10 mouse cellular contexts compared by ENCODE assay signal in the genomic region with DNA sequence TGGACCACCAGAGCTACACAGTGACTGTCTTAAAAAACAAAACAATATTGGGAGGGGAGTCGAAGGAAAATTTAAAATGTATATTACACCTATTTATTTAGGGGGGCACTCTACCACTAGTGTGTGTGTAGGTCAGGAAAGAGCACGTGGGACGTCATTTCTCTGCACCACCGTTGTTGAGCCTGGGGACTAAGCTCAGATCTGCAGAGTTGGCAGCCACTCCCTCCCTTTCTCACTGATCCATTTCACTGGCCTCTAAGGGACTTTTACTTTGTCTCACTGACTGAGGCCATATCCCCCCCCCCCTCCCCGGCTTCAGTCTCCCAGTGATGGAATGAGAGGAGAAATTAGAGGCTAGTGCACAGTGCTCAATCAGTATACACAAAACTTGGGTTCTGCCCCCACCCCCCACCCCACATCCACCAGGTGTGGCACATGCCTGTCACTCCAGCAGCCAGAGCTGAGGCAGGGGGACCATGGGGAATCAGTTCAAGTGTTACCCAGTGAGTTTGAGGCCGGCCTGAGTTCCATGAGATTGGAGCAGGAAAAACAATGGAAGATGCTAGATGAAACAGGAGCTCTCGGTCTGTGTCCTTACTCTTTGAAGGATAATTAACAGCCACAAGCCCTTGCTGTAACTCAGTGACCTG. TPM values are rescaled to one million over a fixed set of nuclear protein-coding genes. Genes with fewer than 3 reads are reported as not detected.
DNase-seq lines count a peak whose midpoint lies in the region; ATAC-seq and TF ChIP-seq lines count a peak whose summit lies in the region.
"Had no signal": no experiment of that assay in that cellular context is flagged by ENCODE, and none has a peak within 500 bp of the region (broad histone marks: within the 10 kb centered on the region; RNA-seq: fewer than 3 reads in every experiment).

No protein-coding gene starts in this region.

- no peak overlapping the region for H3K4me3 ChIP-seq in kidney, embryonic 15.5 days (replicated peaks)
- H3K4me3 ChIP-seq in MEL (ENCODE audit: control insufficient read depth in 1 of 2, insufficient read depth in 1 of 2, low read depth in 2 of 2, low read length in 2 of 2) = peak overlapping the region in 1 of 2 experiments; percentile 20; a peak in 1 of 4 replicates
- H3K4me3 ChIP-seq in forebrain, embryonic 14.5 days (ENCODE audit: low read depth, low read length) = no peak overlapping the region
- peak overlapping the region; percentile 60 for H3K4me3 ChIP-seq in liver, embryonic 15.5 days (replicated peaks)

- H3K4me1 ChIP-seq in kidney, embryonic 15.5 days = peaks cover 59% of the 10 kb centered on the region
- peaks cover 6 to 29% of the 10 kb centered on the region in 2 experiments; a peak in 3 of 4 replicates for H3K4me1 ChIP-seq in MEL (ENCODE audit: control insufficient read depth in 1 of 2, insufficient read depth in 2 of 2, low read length in 2 of 2)
- H3K4me1 ChIP-seq in forebrain, embryonic 14.5 days (ENCODE audit: control insufficient read depth, insufficient read depth, low read length) = peaks cover 15% of the 10 kb centered on the region
- H3K4me1 ChIP-seq in liver, embryonic 15.5 days (replicated peaks) = peaks cover 57% of the 10 kb centered on the region

- peak overlapping the region; percentile 70; the same call in 1 of the 2 replicates for H3K4me2 ChIP-seq in kidney, embryonic 15.5 days
- H3K4me2 ChIP-seq in forebrain, embryonic 14.5 days (ENCODE audit: low read length) = no peak overlapping the region
- peak overlapping the region; percentile 88 for H3K4me2 ChIP-seq in liver, embryonic 15.5 days

- H3K9me3 ChIP-seq in kidney, embryonic 15.5 days (replicated peaks) = no peaks in the 10 kb centered on the region
- no peaks in the 10 kb centered on the region for H3K9me3 ChIP-seq in MEL (replicated peaks; ENCODE audit: insufficient read depth, low read length)
- H3K9me3 ChIP-seq in forebrain, embryonic 14.5 days (replicated peaks; ENCODE audit: control insufficient read depth, low read length) = no peaks in the 10 kb centered on the region
- no peaks in the 10 kb centered on the region for H3K9me3 ChIP-seq in liver, embryonic 15.5 days (replicated peaks)

- no peak for TF ChIP-seq CTCF in MEL (IDR thresholded peaks at IDR 0.05 in 2 of 3, conservative IDR thresholded peaks at IDR 0.05 in 1 of 3; ENCODE audit: control insufficient read depth in 1 of 3, insufficient read depth in 1 of 3, low read depth in 2 of 3, low read length in 3 of 3, poor library complexity in 1 of 3, severe bottlenecking in 1 of 3)

- H3K79me2 ChIP-seq in MEL (ENCODE audit: control insufficient read depth, insufficient read depth, low read length, poor library complexity) = no peaks in the 10 kb centered on the region; the same call in 1 of the 2 replicates

- H3K9ac ChIP-seq in kidney, embryonic 15.5 days = no peak overlapping the region
- H3K9ac ChIP-seq in MEL (ENCODE audit: control insufficient read depth, low read depth, low read length, poor library complexity, severe bottlenecking) = peak overlapping the region; percentile 80
- H3K9ac ChIP-seq in forebrain, embryonic 14.5 days (ENCODE audit: low read length) = no peak overlapping the region; the same call in 1 of the 2 replicates
- peak overlapping the region; percentile 65; the same call in 1 of the 2 replicates for H3K9ac ChIP-seq in liver, embryonic 15.5 days

- no peaks in the 10 kb centered on the region for H3K27me3 ChIP-seq in kidney, embryonic 15.5 days
- H3K27me3 ChIP-seq in MEL (ENCODE audit: control insufficient read depth in 1 of 2, insufficient read depth in 2 of 2, low read length in 2 of 2) = no peaks in the 10 kb centered on the region
- no peaks in the 10 kb centered on the region for H3K27me3 ChIP-seq in forebrain, embryonic 14.5 days (replicated peaks; ENCODE audit: control insufficient read depth, insufficient read depth, low read length)
- no peaks in the 10 kb centered on the region for H3K27me3 ChIP-seq in liver, embryonic 15.5 days
- H3K27me3 ChIP-seq: Patski had no signal

- DNase-seq in kidney, adult 9 months = no peak
- no peak for DNase-seq in MEL (ENCODE audit: low read depth, low spot score)
- no peak for DNase-seq in forebrain, embryonic 14.5 days (ENCODE audit: low spot score)
- DNase-seq in frontal cortex, postnatal 14 days (ENCODE audit: low spot score in 2 of 2) = no peak
- no peak for DNase-seq in gastrocnemius, adult 8-10 months (ENCODE audit: low spot score in 2 of 2)
- no peak for DNase-seq in embryo, embryonic 11 days

- peak; percentile 8; the same call in 1 of the 2 replicates for ATAC-seq in kidney, embryonic 15.5 days (replicated peaks; ENCODE audit: low FRiP score)
- no peak for ATAC-seq in forebrain, embryonic 14.5 days
- no peak for ATAC-seq in liver, embryonic 15.5 days (ENCODE audit: insufficient read depth)

- TF ChIP-seq RAD21 in MEL (IDR thresholded peaks at IDR 0.05; ENCODE audit: low read depth, low read length) = no peak

- peaks cover 3% of the 10 kb centered on the region; the same call in 1 of the 2 replicates for H3K36me3 ChIP-seq in kidney, embryonic 15.5 days
- H3K36me3 ChIP-seq in MEL (ENCODE audit: control insufficient read depth in 1 of 2, insufficient read depth in 2 of 2, low read length in 2 of 2) = peaks cover 0 to 21% of the 10 kb centered on the region in 2 experiments; a peak in 2 of 4 replicates
- H3K36me3 ChIP-seq in forebrain, embryonic 14.5 days (ENCODE audit: control insufficient read depth, insufficient read depth, low read length) = no peaks in the 10 kb centered on the region
- no peaks in the 10 kb centered on the region for H3K36me3 ChIP-seq in liver, embryonic 15.5 days (replicated peaks)

- WGBS in kidney, embryonic 15.5 days = 49% methylated on average over 7 of the region's 7 CpGs
- 51% methylated on average over 7 of the region's 7 CpGs for WGBS in forebrain, embryonic 14.5 days
- WGBS in liver, embryonic 15.5 days (ENCODE audit: insufficient replicate concordance) = 72% methylated on average over 7 of the region's 7 CpGs

- no peak for TF ChIP-seq POLR2A in MEL (IDR thresholded peaks at IDR 0.05; ENCODE audit: control insufficient read depth in 1 of 2, insufficient read depth in 1 of 2, low read depth in 1 of 2, low read length in 2 of 2, poor library complexity in 1 of 2)

- no peak for TF ChIP-seq EP300 in MEL (IDR thresholded peaks at IDR 0.05; ENCODE audit: low read depth in 1 of 2, low read length in 2 of 2)

- peak overlapping the region; percentile 97 for H3K27ac ChIP-seq in kidney, embryonic 15.5 days
- peak overlapping the region; percentile 88 for H3K27ac ChIP-seq in MEL (ENCODE audit: control insufficient read depth, low read depth, low read length)
- H3K27ac ChIP-seq in forebrain, embryonic 14.5 days (ENCODE audit: low read depth, low read length) = 0 out of 2 replicates have a peak overlapping the region, but pooled peaks have one; percentile 56
- H3K27ac ChIP-seq in liver, embryonic 15.5 days (replicated peaks) = peak overlapping the region; percentile 88

TF ChIP-seq in MEL, 35 proteins besides CTCF, POLR2A, EP300 and RAD21 (continues in another document):
- TF ChIP-seq POLR2AphosphoS2 (IDR thresholded peaks at IDR 0.05; ENCODE audit: low read length) = no peak

RNA-seq across cellular contexts. Expression of gene Plin3, which starts 0.7 kb away (rescaled TPM):
- 68.9 and 77.4 TPM in 2 replicates for polyA plus RNA-seq in kidney, embryonic 15.5 days (2015; fragmentation: Nextera tagmentation; extraction: Ambion mirVana)
- 6.6 and 7.6 TPM in 2 replicates for total RNA-seq in MEL (2012; rRNA removed)
- polyA plus RNA-seq in MEL (2012; ENCODE audit: insufficient read depth in 1 of 2, insufficient read length in 2 of 2, low read depth in 1 of 2, low replicate concordance in 2 of 2, missing spikeins in 1 of 2) = 10 to 100 TPM in 1 of 2 experiments, not detected in 1; 13.1 TPM
- polyA plus RNA-seq in forebrain, embryonic 14.5 days (2014; fragmentation: Nextera tagmentation; extraction: Ambion mirVana) = 15.3 and 17.8 TPM in 2 replicates
- 33.3 and 36.0 TPM in 2 replicates for polyA plus RNA-seq in liver, embryonic 15.5 days (2015; fragmentation: Nextera tagmentation; extraction: Ambion mirVana)
- total RNA-seq in gastrocnemius, adult 8-10 months (2022) = 10 to 100 TPM; 22.9 to 44.8 (median 28.7) TPM

RNA-seq across cellular contexts. Expression of gene Arrdc5, which starts 8.1 kb away (rescaled TPM):
- polyA plus RNA-seq in kidney, embryonic 15.5 days (2015; fragmentation: Nextera tagmentation; extraction: Ambion mirVana) = 0.31 TPM in 1 of 2 replicates, not detected in the other
- not detected in 2 replicates for total RNA-seq in MEL (2012; rRNA removed)
- not detected for polyA plus RNA-seq in MEL (2012; ENCODE audit: insufficient read depth in 1 of 2, insufficient read length in 2 of 2, low read depth in 1 of 2, low replicate concordance in 2 of 2, missing spikeins in 1 of 2)
- not detected in 2 replicates for polyA plus RNA-seq in forebrain, embryonic 14.5 days (2014; fragmentation: Nextera tagmentation; extraction: Ambion mirVana)
- not detected in 2 replicates for polyA plus RNA-seq in liver, embryonic 15.5 days (2015; fragmentation: Nextera tagmentation; extraction: Ambion mirVana)
- total RNA-seq in gastrocnemius, adult 8-10 months (2022) = not detected
- total RNA-seq: granulocyte monocyte progenitor cell, adult 5-6 weeks had no signal
- polyA plus RNA-seq: Patski had no signal

RNA-seq across cellular contexts. Expression of gene Uhrf1, which starts 11.2 kb away (rescaled TPM):
- 162 and 175 TPM in 2 replicates for polyA plus RNA-seq in kidney, embryonic 15.5 days (2015; fragmentation: Nextera tagmentation; extraction: Ambion mirVana)
- 185 and 201 TPM in 2 replicates for total RNA-seq in MEL (2012; rRNA removed)
- 100 to 1,000 TPM; 115 to 133 TPM for polyA plus RNA-seq in MEL (2012; ENCODE audit: insufficient read depth in 1 of 2, insufficient read length in 2 of 2, low read depth in 1 of 2, low replicate concordance in 2 of 2, missing spikeins in 1 of 2)
- polyA plus RNA-seq in forebrain, embryonic 14.5 days (2014; fragmentation: Nextera tagmentation; extraction: Ambion mirVana) = 38.9 and 47.4 TPM in 2 replicates
- 96.8 and 109 TPM in 2 replicates for polyA plus RNA-seq in liver, embryonic 15.5 days (2015; fragmentation: Nextera tagmentation; extraction: Ambion mirVana)
- total RNA-seq in gastrocnemius, adult 8-10 months (2022) = under 1 TPM; 0.18 to 0.67 (median 0.44) TPM

RNA-seq across cellular contexts. Expression of gene Ticam1, which starts 15.4 kb away (rescaled TPM):
- polyA plus RNA-seq in kidney, embryonic 15.5 days (2015; fragmentation: Nextera tagmentation; extraction: Ambion mirVana) = 6.0 and 6.2 TPM in 2 replicates
- total RNA-seq in MEL (2012; rRNA removed) = 3.5 and 4.6 TPM in 2 replicates
- 1 to 10 TPM in 1 of 2 experiments, not detected in 1; 8.7 TPM for polyA plus RNA-seq in MEL (2012; ENCODE audit: insufficient read depth in 1 of 2, insufficient read length in 2 of 2, low read depth in 1 of 2, low replicate concordance in 2 of 2, missing spikeins in 1 of 2)
- polyA plus RNA-seq in forebrain, embryonic 14.5 days (2014; fragmentation: Nextera tagmentation; extraction: Ambion mirVana) = 1.5 and 2.2 TPM in 2 replicates
- polyA plus RNA-seq in liver, embryonic 15.5 days (2015; fragmentation: Nextera tagmentation; extraction: Ambion mirVana) = 3.2 and 3.7 TPM in 2 replicates
- total RNA-seq in gastrocnemius, adult 8-10 months (2022) = 1 to 10 TPM; 1.7 to 2.2 (median 2.0) TPM

RNA-seq across cellular contexts. Expression of gene Kdm4b, which starts 33.9 kb away (rescaled TPM):
- 32.3 and 34.3 TPM in 2 replicates for polyA plus RNA-seq in kidney, embryonic 15.5 days (2015; fragmentation: Nextera tagmentation; extraction: Ambion mirVana)
- total RNA-seq in MEL (2012; rRNA removed) = 9.1 and 12.5 TPM in 2 replicates
- polyA plus RNA-seq in MEL (2012; ENCODE audit: insufficient read depth in 1 of 2, insufficient read length in 2 of 2, low read depth in 1 of 2, low replicate concordance in 2 of 2, missing spikeins in 1 of 2) = 10 to 100 TPM in 1 of 2 experiments, not detected in 1; 27.5 TPM
- 41.7 and 58.5 TPM in 2 replicates for polyA plus RNA-seq in forebrain, embryonic 14.5 days (2014; fragmentation: Nextera tagmentation; extraction: Ambion mirVana)
- polyA plus RNA-seq in liver, embryonic 15.5 days (2015; fragmentation: Nextera tagmentation; extraction: Ambion mirVana) = 7.0 and 9.5 TPM in 2 replicates
- total RNA-seq in gastrocnemius, adult 8-10 months (2022) = 10 to 100 TPM; 22.2 to 26.4 (median 22.8) TPM

Comparison
In these comparisons a context has a peak if more than half of its experiments do, and no peak if none do; other contexts are left out.
1. H3K9ac ChIP-seq: peak in MEL (single experiment) and liver, embryonic 15.5 days (single experiment); none in kidney, embryonic 15.5 days (single experiment) and forebrain, embryonic 14.5 days (single experiment).
2. Peak in every context shown above with its lines, with median percentiles within 50 percentile points of each other: H3K27ac ChIP-seq.